9 mouse cellular contexts compared by ENCODE assay signal in genomic region chr12:29049105-29049511, GRCm38 (mm10).
DNase-seq lines count a peak whose midpoint lies in the region; ATAC-seq and TF ChIP-seq lines count a peak whose summit lies in the region.
"Had no signal": no experiment of that assay in that cellular context is flagged by ENCODE, and none has a peak within 500 bp of the region (broad histone marks: within the 10 kb centered on the region; RNA-seq: fewer than 3 reads in every experiment).

No protein-coding gene starts in this region.

- ATAC-seq in lung, postnatal 0 days = peak; percentile 23; the same call in 1 of the 2 replicates
- peak; percentile 96 for ATAC-seq in embryonic facial prominence, embryonic 11.5 days (replicated peaks; ENCODE audit: insufficient number of reproducible peaks, low FRiP score, low TSS enrichment, low read depth)
- ATAC-seq in hindbrain, postnatal 0 days = peak; percentile 87
- ATAC-seq in inflammation-experienced regulatory T-cells, adult 6 months = no peak

- no peak for TF ChIP-seq CTCF in lung, postnatal 0 days (IDR thresholded peaks at IDR 0.05)
- TF ChIP-seq CTCF in hindbrain, postnatal 0 days (IDR thresholded peaks at IDR 0.05; ENCODE audit: low read depth) = no peak; the same call in 1 of the 2 replicates

- H3K9ac ChIP-seq in lung, postnatal 0 days (replicated peaks; ENCODE audit: low read depth) = no peak overlapping the region
- H3K9ac ChIP-seq in embryonic facial prominence, embryonic 11.5 days (replicated peaks; ENCODE audit: low read length) = peak overlapping the region; percentile 41; the same call in 1 of the 2 replicates
- no peak overlapping the region for H3K9ac ChIP-seq in hindbrain, postnatal 0 days (replicated peaks; ENCODE audit: low read length)
- H3K9ac ChIP-seq: liver, embryonic 13.5 days had no signal

- H3K36me3 ChIP-seq in lung, postnatal 0 days (ENCODE audit: insufficient read depth, low read length) = no peaks in the 10 kb centered on the region
- no peaks in the 10 kb centered on the region for H3K36me3 ChIP-seq in embryonic facial prominence, embryonic 11.5 days (replicated peaks; ENCODE audit: control insufficient read depth, insufficient read depth, low read depth, low read length)
- H3K36me3 ChIP-seq in hindbrain, postnatal 0 days (ENCODE audit: insufficient read depth, low read length) = no peaks in the 10 kb centered on the region
- H3K36me3 ChIP-seq: liver, embryonic 13.5 days had no signal

- WGBS in lung, postnatal 0 days = 5% methylated on average over 8 of the region's 8 CpGs
- WGBS in embryonic facial prominence, embryonic 11.5 days = 1% methylated on average over 8 of the region's 8 CpGs
- 7% methylated on average over 8 of the region's 8 CpGs for whole genome bisulfite sequencing in hindbrain, postnatal 0 days

- no peak for TF ChIP-seq EP300 in lung, postnatal 0 days (IDR thresholded peaks at IDR 0.05)

- H3K4me1 ChIP-seq in lung, postnatal 0 days (ENCODE audit: insufficient read depth, low read depth, low read length) = no peaks in the 10 kb centered on the region
- peaks cover 2% of the 10 kb centered on the region; the same call in 1 of the 2 replicates for H3K4me1 ChIP-seq in embryonic facial prominence, embryonic 11.5 days (ENCODE audit: control insufficient read depth, insufficient read depth, low read length)
- peaks cover 13% of the 10 kb centered on the region; the same call in 1 of the 2 replicates for H3K4me1 ChIP-seq in hindbrain, postnatal 0 days (ENCODE audit: insufficient read depth, low read length)
- H3K4me1 ChIP-seq: liver, embryonic 13.5 days had no signal

- peak; percentile 17 for DNase-seq in lung, postnatal 0 days (ENCODE audit: low spot score)
- no peak for DNase-seq in lung, postnatal 36 days
- DNase-seq in embryonic facial prominence, embryonic 11.5 days (ENCODE audit: low spot score) = peak; percentile 88
- DNase-seq in hindbrain, postnatal 0 days (ENCODE audit: low spot score) = peak; percentile 76
- DNase-seq in retina, postnatal 1 day = peak; percentile 98
- no peak for DNase-seq in adrenal gland, adult 18-20 months (ENCODE audit: low spot score in 2 of 2)
- no peak for DNase-seq in left cerebral cortex, adult 11 months (ENCODE audit: low spot score)
- DNase-seq: liver, embryonic 13.5 days had no signal

- H3K4me2 ChIP-seq in lung, postnatal 0 days (replicated peaks; ENCODE audit: low read depth, low read length) = no peak overlapping the region
- no peak overlapping the region for H3K4me2 ChIP-seq in embryonic facial prominence, embryonic 11.5 days (ENCODE audit: low read depth, low read length)
- no peak overlapping the region for H3K4me2 ChIP-seq in hindbrain, postnatal 0 days (ENCODE audit: low read depth, low read length)
- H3K4me2 ChIP-seq: liver, embryonic 13.5 days had no signal

- no peak overlapping the region for H3K27ac ChIP-seq in lung, postnatal 0 days (ENCODE audit: low read length)
- H3K27ac ChIP-seq in embryonic facial prominence, embryonic 11.5 days (replicated peaks; ENCODE audit: low read depth, low read length) = peak overlapping the region; percentile 68
- peak overlapping the region; percentile 67 for H3K27ac ChIP-seq in hindbrain, postnatal 0 days
- H3K27ac ChIP-seq: liver, embryonic 13.5 days had no signal

- H3K27me3 ChIP-seq in lung, postnatal 0 days (replicated peaks; ENCODE audit: insufficient read depth, low read length) = no peaks in the 10 kb centered on the region
- H3K27me3 ChIP-seq in embryonic facial prominence, embryonic 11.5 days (ENCODE audit: control insufficient read depth, insufficient read depth, low read length) = no peaks in the 10 kb centered on the region
- H3K27me3 ChIP-seq in hindbrain, postnatal 0 days (ENCODE audit: insufficient read depth, low read length) = no peaks in the 10 kb centered on the region
- H3K27me3 ChIP-seq: liver, embryonic 13.5 days had no signal

- no peak overlapping the region for H3K4me3 ChIP-seq in lung, postnatal 0 days (ENCODE audit: low read depth, low read length)
- no peak overlapping the region for H3K4me3 ChIP-seq in embryonic facial prominence, embryonic 11.5 days (ENCODE audit: low read depth, low read length)
- no peak overlapping the region for H3K4me3 ChIP-seq in hindbrain, postnatal 0 days (ENCODE audit: low read length)
- H3K4me3 ChIP-seq: liver, embryonic 13.5 days had no signal

- H3K9me3 ChIP-seq in lung, postnatal 0 days (ENCODE audit: low read length) = no peaks in the 10 kb centered on the region
- no peaks in the 10 kb centered on the region for H3K9me3 ChIP-seq in embryonic facial prominence, embryonic 11.5 days (replicated peaks; ENCODE audit: control insufficient read depth, low read length)
- no peaks in the 10 kb centered on the region for H3K9me3 ChIP-seq in hindbrain, postnatal 0 days (ENCODE audit: low read length)
- H3K9me3 ChIP-seq: liver, embryonic 13.5 days had no signal

Comparison
In these comparisons a context has a peak if more than half of its experiments do, and no peak if none do; other contexts are left out.
1. DNase-seq: peak in lung, postnatal 0 days (single experiment), embryonic facial prominence, embryonic 11.5 days (single experiment), hindbrain, postnatal 0 days (single experiment) and retina, postnatal 1 day (single experiment); none in lung, postnatal 36 days (single experiment), adrenal gland, adult 18-20 months (0 of 2) and left cerebral cortex, adult 11 months (single experiment).